Mouse (Mus musculus) midbrain, embryonic 13.5 days (tissue): ENCODE results near the gene Dock8. TPM values are rescaled to one million over a fixed set of nuclear protein-coding genes. Genes with fewer than 3 reads are reported as not detected.

ENCODE experiments used
- ATAC-seq: fragments of 200-750 bp; cut with Nextera tagmentation; 2 replicates; pipeline ENCODE4 v1.8.0; 2017; ENCODE audit warnings: mild to moderate bottlenecking, moderate TSS enrichment, moderate library complexity
- H3K27ac ChIP-seq: fragments of 300-500 bp; sonication (generic); 2 replicates; pipeline ENCODE4 v1.5.1; 2015; ENCODE audit warnings: inconsistent platforms, mild to moderate bottlenecking, moderate library complexity
- H3K27me3 ChIP-seq: fragments of 300-500 bp; sonication (generic); 2 replicates; pipeline ENCODE4 v1.6.1; 2015; ENCODE audit warnings: mild to moderate bottlenecking, inconsistent platforms
- H3K36me3 ChIP-seq: fragments of 300-500 bp; sonication (generic); 2 replicates; pipeline ENCODE4 v1.6.1; 2015; ENCODE audit warnings: mild to moderate bottlenecking, inconsistent platforms
- H3K4me1 ChIP-seq: fragments of 300-500 bp; sonication (generic); replicated peaks from 2 replicates; pipeline ENCODE4 v1.6.1; 2015; ENCODE audit warnings: inconsistent platforms
- H3K4me2 ChIP-seq: fragments of 300-500 bp; sonication (generic); replicated peaks from 2 replicates; pipeline ENCODE4 v1.6.1; 2015; ENCODE audit warnings: moderate library complexity, mild to moderate bottlenecking, inconsistent platforms
- H3K4me3 ChIP-seq: fragments of 300-500 bp; sonication (generic); replicated peaks from 2 replicates; pipeline ENCODE4 v1.5.1; 2015; ENCODE audit warnings: mild to moderate bottlenecking, inconsistent platforms
- H3K9ac ChIP-seq: fragments of 300-500 bp; sonication (generic); replicated peaks from 2 replicates; pipeline ENCODE4 v1.6.1; 2015; ENCODE audit warnings: mild to moderate bottlenecking, inconsistent platforms
- H3K9me3 ChIP-seq: fragments of 300-500 bp; sonication (generic); 2 replicates; pipeline ENCODE4 v1.6.1; 2016; ENCODE audit warnings: mild to moderate bottlenecking, inconsistent platforms
- WGBS: fragments of 180-500 bp; shearing (Covaris S2); methylation state at CpG from one replicate; pipeline ENCODE4 v1.1.7; 2015; 5-methylcytosine and 5-hydroxymethylcytosine counted together
- polyA plus RNA-seq: library from polyadenylated mRNA; unstranded; fragments of >200 nt; fragmentation: Nextera tagmentation; extraction: Ambion mirVana; gene quantifications from 2 replicates; pipeline ENCODE4 v1.2.1, GENCODE M21; 2015

Gene Dock8
- polyA plus RNA-seq, 1 experiment from 2014 or later: 0.46 TPM

GRCm38 (mm10) chr19:25074741-25075140, 75.4 kb downstream of the Dock8 start:
- 75% methylated on average over 6 of the region's 6 CpGs for WGBS

GRCm38 (mm10) chr19:25077636-25078035, 78.3 kb downstream of the Dock8 start:
- Histone ChIP-seq H3K4me1 (no peaks in the 10 kb centered on the region), H3K36me3 (no peaks in the 10 kb centered on the region), H3K27ac (no peak overlapping the region), H3K9me3 (no peaks in the 10 kb centered on the region), H3K9ac (no peak overlapping the region), H3K4me2 (no peak overlapping the region), H3K27me3 (no peaks in the 10 kb centered on the region), H3K4me3 (no peak overlapping the region)
- no peak for ATAC-seq
- WGBS: 78% methylated on average over 7 of the region's 7 CpGs

More at GRCm38 (mm10) chr19:25074741-25075140, 75.4 kb downstream of the Dock8 start:
- Histone ChIP-seq H3K4me1 (no peaks in the 10 kb centered on the region), H3K27ac (no peak overlapping the region), H3K4me2 (no peak overlapping the region), H3K9me3 (no peaks in the 10 kb centered on the region), H3K27me3 (no peaks in the 10 kb centered on the region), H3K36me3 (no peaks in the 10 kb centered on the region), H3K4me3 (no peak overlapping the region), H3K9ac (no peak overlapping the region)
- no peak for ATAC-seq

GRCm38 (mm10) chr19:25078130-25078529, 78.8 kb downstream of the Dock8 start:
- no peaks in the 10 kb centered on the region for H3K9me3 ChIP-seq
- no peak overlapping the region for H3K4me2 ChIP-seq
- 86% methylated on average over 8 of the region's 8 CpGs for WGBS
- H3K36me3 ChIP-seq: no peaks in the 10 kb centered on the region
- H3K4me3 ChIP-seq: no peak overlapping the region
- H3K27me3 ChIP-seq: no peaks in the 10 kb centered on the region
- no peaks in the 10 kb centered on the region for H3K4me1 ChIP-seq
- no peak for ATAC-seq
- no peak overlapping the region for H3K27ac ChIP-seq
- no peak overlapping the region for H3K9ac ChIP-seq

DNA sequence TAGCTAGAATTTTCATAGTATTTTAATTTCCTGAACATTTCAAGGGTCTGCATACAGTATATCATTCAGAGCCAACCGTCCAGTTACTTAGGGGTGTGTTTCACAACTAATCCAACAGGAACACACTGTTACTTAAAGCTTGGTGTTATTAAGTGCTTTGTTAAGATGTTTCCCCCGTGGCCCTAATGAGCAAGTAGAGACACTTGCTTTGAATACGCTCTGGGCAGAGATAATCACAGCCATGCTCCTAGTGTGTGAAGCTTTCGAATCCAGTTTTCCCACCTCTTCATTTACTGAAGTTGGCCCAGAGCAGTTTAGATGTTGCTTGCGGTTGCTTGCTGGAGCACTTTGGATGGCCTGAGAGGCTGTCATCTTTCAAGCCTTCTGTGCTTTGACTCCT, 80.8 kb downstream of the Dock8 start:
- 80% methylated on average over 5 of the region's 5 CpGs for WGBS
- no peak for ATAC-seq
- no peaks in the 10 kb centered on the region for H3K4me1 ChIP-seq
- H3K36me3 ChIP-seq: no peaks in the 10 kb centered on the region
- no peaks in the 10 kb centered on the region for H3K27me3 ChIP-seq
- H3K4me3 ChIP-seq: no peak overlapping the region
- no peak overlapping the region for H3K9ac ChIP-seq
- H3K9me3 ChIP-seq: no peaks in the 10 kb centered on the region
- no peak overlapping the region for H3K4me2 ChIP-seq
- no peak overlapping the region for H3K27ac ChIP-seq

- H3K4me3 ChIP-seq: no peak overlapping the region
- no peak for ATAC-seq
- H3K9me3 ChIP-seq: no peaks in the 10 kb centered on the region
- no peaks in the 10 kb centered on the region for H3K27me3 ChIP-seq
- no peak overlapping the region for H3K27ac ChIP-seq
- no peak overlapping the region for H3K4me2 ChIP-seq
- no peaks in the 10 kb centered on the region for H3K36me3 ChIP-seq
- H3K9ac ChIP-seq: no peak overlapping the region
- H3K4me1 ChIP-seq: no peaks in the 10 kb centered on the region
- 87% methylated on average over 2 of the region's 2 CpGs for WGBS
Measured at GRCm38 (mm10) chr19:25082839-25083238, 83.5 kb downstream of the Dock8 start.

- H3K27me3 ChIP-seq: no peaks in the 10 kb centered on the region
- no peaks in the 10 kb centered on the region for H3K4me1 ChIP-seq
- ATAC-seq: no peak
- H3K36me3 ChIP-seq: no peaks in the 10 kb centered on the region
- H3K4me3 ChIP-seq: no peak overlapping the region
- H3K9me3 ChIP-seq: no peaks in the 10 kb centered on the region
- WGBS: 84% methylated on average over 7 of the region's 7 CpGs
- no peak overlapping the region for H3K4me2 ChIP-seq
- no peak overlapping the region for H3K9ac ChIP-seq
- no peak overlapping the region for H3K27ac ChIP-seq
Measured at GRCm38 (mm10) chr19:25087181-25087580, 87.8 kb downstream of the Dock8 start.

- 89% methylated on average over 7 of the region's 7 CpGs for WGBS
- ATAC-seq: no peak
- no peaks in the 10 kb centered on the region for H3K9me3 ChIP-seq
- no peak overlapping the region for H3K4me3 ChIP-seq
- no peaks in the 10 kb centered on the region for H3K27me3 ChIP-seq
- H3K27ac ChIP-seq: no peak overlapping the region
- H3K4me1 ChIP-seq: no peaks in the 10 kb centered on the region
- H3K4me2 ChIP-seq: no peak overlapping the region
- H3K36me3 ChIP-seq: no peaks in the 10 kb centered on the region
- H3K9ac ChIP-seq: no peak overlapping the region
Measured at GRCm38 (mm10) chr19:25089746-25090145, 90.4 kb downstream of the Dock8 start.

GRCm38 (mm10) chr19:25095135-25095534, 95.8 kb downstream of the Dock8 start:
- Histone ChIP-seq H3K4me1 (no peaks in the 10 kb centered on the region), H3K9me3 (no peaks in the 10 kb centered on the region), H3K27me3 (no peaks in the 10 kb centered on the region), H3K4me2 (no peak overlapping the region), H3K27ac (no peak overlapping the region), H3K36me3 (no peaks in the 10 kb centered on the region), H3K9ac (no peak overlapping the region), H3K4me3 (no peak overlapping the region)
- ATAC-seq: no peak
- 77% methylated on average over 3 of the region's 3 CpGs for WGBS

GRCm38 (mm10) chr19:25096316-25096715, 97.0 kb downstream of the Dock8 start:
- H3K4me2 ChIP-seq: no peak overlapping the region
- no peaks in the 10 kb centered on the region for H3K4me1 ChIP-seq
- no peak for ATAC-seq
- no peaks in the 10 kb centered on the region for H3K27me3 ChIP-seq
- no peaks in the 10 kb centered on the region for H3K36me3 ChIP-seq
- H3K9ac ChIP-seq: no peak overlapping the region
- H3K27ac ChIP-seq: no peak overlapping the region
- WGBS: 87% methylated on average over 9 of the region's 9 CpGs
- H3K4me3 ChIP-seq: no peak overlapping the region
- no peaks in the 10 kb centered on the region for H3K9me3 ChIP-seq

- ATAC-seq: no peak
- Histone ChIP-seq H3K27me3 (no peaks in the 10 kb centered on the region), H3K9me3 (no peaks in the 10 kb centered on the region), H3K36me3 (no peaks in the 10 kb centered on the region), H3K4me3 (no peak overlapping the region), H3K4me2 (no peak overlapping the region), H3K9ac (no peak overlapping the region), H3K27ac (no peak overlapping the region), H3K4me1 (no peaks in the 10 kb centered on the region)
- 83% methylated on average over 4 of the region's 4 CpGs for WGBS
Measured at GRCm38 (mm10) chr19:25096986-25097385, 97.7 kb downstream of the Dock8 start.

DNA sequence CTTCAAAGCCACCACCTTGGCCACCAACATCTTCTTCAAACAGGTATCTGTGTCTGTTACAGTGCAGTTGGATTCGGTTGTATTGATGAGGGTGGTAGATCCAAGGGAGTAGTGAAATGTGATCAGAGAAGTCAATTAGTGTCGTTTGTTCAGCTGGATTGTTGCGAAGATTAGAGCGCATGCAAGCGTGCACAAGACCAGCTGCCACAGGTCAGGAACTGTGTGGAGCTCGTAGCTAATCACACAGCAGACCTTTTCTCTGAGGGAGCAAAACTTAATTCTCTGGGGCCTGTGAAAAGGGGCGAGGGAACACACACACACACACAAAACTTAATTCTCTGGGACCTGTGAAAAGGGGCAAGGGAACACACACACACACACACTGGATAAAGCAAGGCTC, 98.2 kb downstream of the Dock8 start:
- no peak for ATAC-seq
- Histone ChIP-seq H3K9ac (no peak overlapping the region), H3K4me1 (no peaks in the 10 kb centered on the region), H3K36me3 (no peaks in the 10 kb centered on the region), H3K4me3 (no peak overlapping the region), H3K4me2 (no peak overlapping the region), H3K27me3 (no peaks in the 10 kb centered on the region), H3K9me3 (no peaks in the 10 kb centered on the region), H3K27ac (no peak overlapping the region)
- WGBS: 53% methylated on average over 7 of the region's 7 CpGs

- no peak overlapping the region for H3K4me3 ChIP-seq
- 83% methylated on average over 3 of the region's 3 CpGs for WGBS
- no peaks in the 10 kb centered on the region for H3K27me3 ChIP-seq
- no peaks in the 10 kb centered on the region for H3K36me3 ChIP-seq
- ATAC-seq: no peak
- H3K4me1 ChIP-seq: no peaks in the 10 kb centered on the region
- H3K9me3 ChIP-seq: no peaks in the 10 kb centered on the region
- no peak overlapping the region for H3K27ac ChIP-seq
- H3K4me2 ChIP-seq: no peak overlapping the region
- no peak overlapping the region for H3K9ac ChIP-seq
Measured at GRCm38 (mm10) chr19:25097951-25098350, 98.6 kb downstream of the Dock8 start.

DNA sequence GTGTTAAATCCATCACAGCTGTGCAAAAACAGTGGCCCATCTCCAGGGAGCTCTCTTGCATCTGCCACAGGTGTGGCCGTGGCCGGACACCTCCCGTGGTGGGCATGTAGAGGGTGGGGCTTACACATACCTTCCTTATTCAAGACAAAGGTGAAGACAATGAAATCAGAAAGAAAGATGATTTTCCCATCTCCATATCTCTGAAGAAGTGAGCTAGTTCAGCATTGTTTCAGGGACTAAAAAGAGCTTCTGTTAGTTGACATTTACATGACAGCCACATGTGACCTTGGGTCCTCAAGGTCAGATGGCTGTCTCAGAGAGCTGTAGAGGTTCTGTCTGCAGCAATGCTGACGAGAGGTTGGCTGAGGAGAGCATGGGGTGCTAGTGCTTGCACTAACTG, 99.6 kb downstream of the Dock8 start:
- no peaks in the 10 kb centered on the region for H3K9me3 ChIP-seq
- no peaks in the 10 kb centered on the region for H3K36me3 ChIP-seq
- ATAC-seq: no peak
- no peak overlapping the region for H3K9ac ChIP-seq
- no peak overlapping the region for H3K4me3 ChIP-seq
- 88% methylated on average over 4 of the region's 4 CpGs for WGBS
- H3K4me1 ChIP-seq: no peaks in the 10 kb centered on the region
- H3K27me3 ChIP-seq: no peaks in the 10 kb centered on the region
- H3K4me2 ChIP-seq: no peak overlapping the region
- H3K27ac ChIP-seq: no peak overlapping the region
